Mouse (Mus musculus) liver, postnatal 0 days (tissue): ENCODE results near the gene Bicc1.

ENCODE experiments used
- CTCF ChIP-seq: sonication (generic); IDR thresholded peaks from 2 replicates; pipeline ENCODE4 v1.5.1; 2016; ENCODE audit warnings: antibody characterized with exemption, low read depth
- EP300 ChIP-seq: IDR thresholded peaks from 2 replicates; pipeline ENCODE4 v1.6.1; 2016; ENCODE audit warnings: antibody characterized with exemption, low read depth, mild to moderate bottlenecking

DNA sequence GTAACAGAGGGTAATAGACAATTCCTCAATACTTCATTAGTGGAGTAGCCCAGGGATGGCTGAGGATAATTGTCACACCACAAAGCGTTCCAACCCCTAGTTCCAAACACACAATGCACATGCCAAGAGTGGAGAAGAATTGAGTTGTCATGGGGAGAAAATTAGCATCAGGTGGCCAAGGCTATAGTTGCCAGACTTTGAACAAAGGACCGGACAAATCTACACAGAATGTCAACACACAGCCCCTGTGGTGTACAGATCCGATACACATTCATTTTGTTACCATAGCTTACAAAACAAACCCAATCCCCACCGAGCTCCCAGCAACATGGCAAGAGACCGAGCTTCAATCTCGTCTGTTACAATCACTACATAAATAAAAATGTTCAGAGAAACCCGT, 123.0 kb downstream of the Bicc1 start:
- TF ChIP-seq CTCF (no peak), EP300 (no peak)
